Mouse (Mus musculus) MEL (cell line): ENCODE measurements around the gene Cd40. TPM values are rescaled to one million over a fixed set of nuclear protein-coding genes. Genes with fewer than 3 reads are reported as not detected.

ENCODE experiments used
- DNase-seq: peaks from one replicate; pipeline ENCODE4 v3.0.0; 2011; ENCODE audit warnings: low read depth, low spot score
- H3K27ac ChIP-seq: 2 replicates; pipeline ENCODE4 v1.5.1; 2012; ENCODE audit warnings: low read depth, mild to moderate bottlenecking, control low read depth, low read length, moderate library complexity; ENCODE audit not compliant: control insufficient read depth
- H3K27me3 ChIP-seq, 2 experiments: fragments of 150-350 bp in 1 of 2; sonication (generic) in 1 of 2; 2 replicates each; pipeline ENCODE4 v1.6.1; 2012; ENCODE audit warnings: low read length in 2 of 2, mild to moderate bottlenecking in 2 of 2, improper control_type of control experiment in 1 of 2, moderate library complexity in 1 of 2; ENCODE audit not compliant: insufficient read depth in 2 of 2, control insufficient read depth in 1 of 2
- H3K36me3 ChIP-seq, 2 experiments: 2 replicates each; pipeline ENCODE4 v1.6.1; 2012 to 2014; ENCODE audit warnings: low read length in 2 of 2, improper control_type of control experiment in 1 of 2, inconsistent platforms in 1 of 2, mild to moderate bottlenecking in 1 of 2; ENCODE audit not compliant: insufficient read depth in 2 of 2, control insufficient read depth in 1 of 2
- H3K4me1 ChIP-seq, 2 experiments: fragments of 150-350 bp in 1 of 2; sonication (generic) in 1 of 2; 2 replicates each; pipeline ENCODE4 v1.6.1; 2012; ENCODE audit warnings: low read length in 2 of 2, improper control_type of control experiment in 1 of 2, mild to moderate bottlenecking in 1 of 2; ENCODE audit not compliant: insufficient read depth in 2 of 2, control insufficient read depth in 1 of 2
- H3K4me3 ChIP-seq, 2 experiments: fragments of 150-350 bp in 1 of 2; sonication (generic) in 1 of 2; 2 replicates each; pipeline ENCODE4 v1.5.1; 2012; ENCODE audit warnings: low read depth in 2 of 2, low read length in 2 of 2, mild to moderate bottlenecking in 2 of 2, moderate library complexity in 2 of 2, control low read depth in 1 of 2, improper control_type of control experiment in 1 of 2; ENCODE audit not compliant: control insufficient read depth in 1 of 2, insufficient read depth in 1 of 2
- H3K79me2 ChIP-seq: 2 replicates; pipeline ENCODE4 v1.6.1; 2012; ENCODE audit warnings: mild to moderate bottlenecking, low read length, moderate library complexity; ENCODE audit not compliant: control insufficient read depth, poor library complexity, insufficient read depth
- H3K9ac ChIP-seq: 2 replicates; pipeline ENCODE4 v1.6.1; 2012; ENCODE audit warnings: low read depth, mild to moderate bottlenecking, control low read depth, low read length, moderate library complexity; ENCODE audit not compliant: control insufficient read depth, poor library complexity, severe bottlenecking
- H3K9me3 ChIP-seq: fragments of 150-350 bp; sonication (generic); replicated peaks from 2 replicates; pipeline ENCODE4 v1.6.1; 2012; ENCODE audit warnings: mild to moderate bottlenecking, low read length, improper control_type of control experiment, moderate library complexity; ENCODE audit not compliant: insufficient read depth
- CHD1 ChIP-seq: IDR thresholded peaks from 2 replicates; pipeline ENCODE4 v1.6.1; 2012; ENCODE audit warnings: low read depth, mild to moderate bottlenecking, inconsistent platforms, low read length, improper control_type of control experiment
- E2F4 ChIP-seq: IDR thresholded peaks from 2 replicates; pipeline ENCODE4 v1.6.1; 2011; ENCODE audit warnings: low read depth, low read length, improper control_type of control experiment, borderline replicate concordance
- EP300 ChIP-seq, 2 experiments: IDR thresholded peaks; 2 replicates each; pipeline ENCODE4 v1.6.1; 2011; ENCODE audit warnings: improper control_type of control experiment in 2 of 2, low read length in 2 of 2, low read depth in 1 of 2, mild to moderate bottlenecking in 1 of 2
- ETS1 ChIP-seq: IDR thresholded peaks from 2 replicates; pipeline ENCODE4 v1.6.1; 2012; ENCODE audit warnings: low read depth, mild to moderate bottlenecking, inconsistent platforms, low read length, improper control_type of control experiment, moderate library complexity
- GABPA ChIP-seq: IDR thresholded peaks from 2 replicates; pipeline ENCODE4 v1.6.1; 2012; ENCODE audit warnings: low read depth, mild to moderate bottlenecking, inconsistent platforms, low read length, improper control_type of control experiment, moderate library complexity
- GATA1 ChIP-seq: IDR thresholded peaks from 2 replicates; pipeline ENCODE4 v1.6.1; 2011; ENCODE audit warnings: low read depth, low read length, improper control_type of control experiment
- MAFK ChIP-seq: IDR thresholded peaks from 2 replicates; pipeline ENCODE4 v1.6.1; 2011; ENCODE audit warnings: low read depth, mild to moderate bottlenecking, low read length, improper control_type of control experiment, borderline replicate concordance
- MAX ChIP-seq: IDR thresholded peaks from 2 replicates; pipeline ENCODE4 v1.6.1; 2011; ENCODE audit warnings: low read length, improper control_type of control experiment
- MEF2A ChIP-seq: IDR thresholded peaks from 2 replicates; pipeline ENCODE4 v1.6.1; 2014; ENCODE audit warnings: low read depth, mild to moderate bottlenecking, inconsistent platforms, low read length, improper control_type of control experiment; ENCODE audit not compliant: poor library complexity, insufficient replicate concordance, severe bottlenecking; ENCODE audit errors: extremely low read depth
- MYB ChIP-seq: IDR thresholded peaks from 2 replicates; pipeline ENCODE4 v1.6.1; 2011; ENCODE audit warnings: mild to moderate bottlenecking, low read depth, low read length, improper control_type of control experiment
- MYC ChIP-seq: IDR thresholded peaks from 2 replicates; pipeline ENCODE4 v1.6.1; 2011; ENCODE audit warnings: low read depth, mild to moderate bottlenecking, low read length, improper control_type of control experiment, moderate library complexity
- NELFE ChIP-seq: IDR thresholded peaks from 2 replicates; pipeline ENCODE4 v1.6.1; 2011; ENCODE audit warnings: low read depth, low read length, improper control_type of control experiment
- NRF1 ChIP-seq: IDR thresholded peaks from 2 replicates; pipeline ENCODE4 v1.6.1; 2014; ENCODE audit warnings: low read depth, mild to moderate bottlenecking, inconsistent platforms, low read length, improper control_type of control experiment, moderate library complexity; ENCODE audit not compliant: poor library complexity, insufficient read depth, severe bottlenecking
- POLR2AphosphoS5 ChIP-seq: IDR thresholded peaks from 2 replicates; pipeline ENCODE4 v1.6.1; 2012; ENCODE audit warnings: low read depth, borderline replicate concordance, mild to moderate bottlenecking, inconsistent platforms, low read length, moderate library complexity, mixed read lengths
- RAD21 ChIP-seq: IDR thresholded peaks from 2 replicates; pipeline ENCODE4 v1.6.1; 2011; ENCODE audit warnings: mild to moderate bottlenecking, low read depth, low read length, improper control_type of control experiment
- RCOR1 ChIP-seq: IDR thresholded peaks from 2 replicates; pipeline ENCODE4 v1.6.1; 2012; ENCODE audit warnings: low read depth, mild to moderate bottlenecking, inconsistent platforms, low read length, improper control_type of control experiment
- USF1 ChIP-seq: IDR thresholded peaks from 2 replicates; pipeline ENCODE4 v1.6.1; 2014; ENCODE audit warnings: low read depth, mild to moderate bottlenecking, inconsistent platforms, low read length, improper control_type of control experiment, moderate library complexity
- ZC3H11A ChIP-seq: IDR thresholded peaks from 2 replicates; pipeline ENCODE4 v1.6.1; 2012; ENCODE audit warnings: low read depth, mild to moderate bottlenecking, inconsistent platforms, low read length, improper control_type of control experiment
- ZMIZ1 ChIP-seq: IDR thresholded peaks from 2 replicates; pipeline ENCODE4 v1.6.1; 2012; ENCODE audit warnings: low read depth, mild to moderate bottlenecking, inconsistent platforms, low read length, improper control_type of control experiment, moderate library complexity
- ZNF384 ChIP-seq: IDR thresholded peaks from 2 replicates; pipeline ENCODE4 v1.6.1; 2012; ENCODE audit warnings: low read depth, mild to moderate bottlenecking, inconsistent platforms, low read length, improper control_type of control experiment
- polyA plus RNA-seq, 2 experiments: library from polyadenylated mRNA; stranded (reverse) in 1 of 2; unstranded in 1 of 2; fragments of >175 nt in 1 of 2; fragments of >200 nt in 1 of 2; gene quantifications; 2 replicates each; pipeline versions ENCODE4 v1.2.1 to v1.2.4; 2012; ENCODE audit warnings: low replicate concordance in 2 of 2, low read depth in 1 of 2; ENCODE audit not compliant: insufficient read length in 2 of 2, insufficient read depth in 1 of 2, missing spikeins in 1 of 2
- total RNA-seq: library from RNA; depleted of rRNA; stranded (reverse); fragments of 300-350 nt; gene quantifications from 2 replicates; pipeline ENCODE4 v1.2.3, GENCODE M21; 2012

The Cd40 gene
- total and polyA plus RNA-seq, 3 experiments: 0.08 TPM; not detected in 2

DNA sequence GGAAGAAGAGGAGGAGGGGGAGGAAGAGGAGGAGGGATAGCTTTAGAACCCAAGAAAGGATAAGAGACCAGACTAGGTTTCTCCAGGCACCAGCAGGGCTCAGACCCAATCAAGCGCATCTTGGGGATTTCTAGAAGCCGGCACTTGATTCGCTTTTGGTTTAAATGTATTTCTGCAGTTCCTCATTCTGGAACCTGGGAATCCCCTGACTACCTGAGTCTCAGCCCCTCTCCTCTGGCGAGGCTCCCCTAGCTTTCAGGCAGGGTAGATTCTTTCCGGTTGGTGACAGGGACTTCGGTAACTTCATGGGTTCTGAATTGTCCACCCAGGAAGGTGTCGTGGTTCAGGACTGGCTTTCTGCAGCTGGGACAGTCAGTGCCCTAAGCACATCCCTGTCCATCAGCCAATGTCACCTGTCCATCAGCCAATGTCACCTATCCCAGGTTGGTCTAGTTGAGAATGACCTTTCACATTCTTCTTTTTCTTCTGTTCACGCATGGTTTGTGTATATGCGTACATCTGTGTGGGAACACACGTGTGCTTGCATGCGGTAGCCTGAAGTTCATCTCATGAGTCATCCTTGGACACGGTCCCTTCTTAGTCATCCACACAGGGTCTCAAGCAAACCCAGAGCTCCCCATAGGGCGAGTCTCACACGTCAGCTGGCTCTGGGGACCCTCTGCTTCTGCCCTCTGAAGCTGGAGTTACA lies 1.1 kb downstream of the Cd40 start:
- Histone ChIP-seq H3K4me1 (peaks cover 0 to 4% of the 10 kb centered on the region in 2 experiments; a peak in 1 of 4 replicates), H3K9ac (no peak overlapping the region), H3K36me3 (no peaks in the 10 kb centered on the region; a peak in 1 of 4 replicates), H3K4me3 (no peak overlapping the region), H3K27ac (no peak overlapping the region), H3K9me3 (no peaks in the 10 kb centered on the region), H3K79me2 (no peaks in the 10 kb centered on the region), H3K27me3 (no peaks in the 10 kb centered on the region)
- no peak for TF ChIP-seq MAFK
- no peak for TF ChIP-seq MAX
- no peak for TF ChIP-seq POLR2AphosphoS5
- no peak for TF ChIP-seq ZC3H11A
- TF ChIP-seq MYC: no peak
- no peak for DNase-seq

DNA sequence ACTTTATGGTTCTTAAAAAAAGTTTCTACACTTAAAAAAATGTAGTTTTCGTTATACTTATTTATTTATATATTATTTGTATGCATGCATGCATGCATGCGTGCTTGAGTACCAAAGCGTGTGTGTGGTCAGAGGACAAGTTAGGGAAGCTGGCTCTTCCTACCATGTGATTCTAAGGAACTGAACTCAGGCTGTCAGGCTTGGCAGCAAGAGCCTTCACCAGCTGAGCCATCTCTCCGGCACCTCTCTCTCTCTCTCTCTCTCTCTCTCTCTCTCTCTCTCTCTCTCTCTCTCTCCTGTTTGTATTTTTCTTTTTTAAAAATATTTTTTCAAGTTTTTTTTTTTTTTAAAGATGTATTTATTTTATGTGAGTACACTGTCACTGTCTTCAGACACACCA lies 4.5 kb downstream of the Cd40 start:
- DNase-seq: no peak
- Histone ChIP-seq H3K9ac (no peak overlapping the region), H3K36me3 (no peaks in the 10 kb centered on the region)
- TF ChIP-seq EP300 (IDR thresholded peaks at IDR 0.05; ENCODE audit: low read depth in 1 of 2, low read length in 2 of 2) (no peak), ZNF384 (no peak), E2F4 (no peak), ZMIZ1 (no peak), MYB (no peak), MEF2A (no peak), NRF1 (no peak), USF1 (no peak), NELFE (no peak), MAFK (no peak), ZC3H11A (no peak), RCOR1 (no peak), CHD1 (no peak), GABPA (no peak), ETS1 (no peak), GATA1 (no peak), MYC (no peak), RAD21 (no peak)
- TF ChIP-seq, all 39 proteins: peak for 0
- H3K27me3 ChIP-seq: no peaks in the 10 kb centered on the region
- H3K27ac ChIP-seq: no peak overlapping the region
- no peaks in the 10 kb centered on the region for H3K9me3 ChIP-seq
- no peak overlapping the region for H3K4me3 ChIP-seq
- H3K79me2 ChIP-seq: no peaks in the 10 kb centered on the region
- no peaks in the 10 kb centered on the region for H3K4me1 ChIP-seq
